Mouse (Mus musculus): ENCODE data around the gene Gemin5.

DNA sequence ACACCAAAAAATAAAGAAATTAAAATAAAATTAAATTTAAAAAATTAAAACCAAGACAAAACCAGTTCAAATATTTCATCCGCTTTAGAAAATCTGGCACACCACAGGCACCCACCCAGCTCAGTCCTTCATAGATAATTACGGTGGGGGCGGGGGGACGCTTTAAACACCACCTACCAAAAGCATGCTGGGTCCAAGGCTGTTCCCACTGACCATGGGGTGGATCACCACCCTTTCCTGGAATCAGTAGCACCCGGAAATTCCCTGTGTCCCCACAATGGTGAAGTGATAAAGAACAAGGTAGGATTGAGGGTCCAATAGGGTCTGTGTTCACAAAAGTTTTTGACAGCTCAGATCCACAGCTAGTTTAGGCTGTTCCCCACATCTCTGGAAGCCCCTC lies 47.5 kb upstream of the Gemin5 start:
- no peak for TF ChIP-seq POLR2A (IDR thresholded peaks at IDR 0.05; ENCODE audit: control insufficient read depth, low read depth, low read length)
- no peak for TF ChIP-seq CTCF (IDR thresholded peaks at IDR 0.05; ENCODE audit: control insufficient read depth, insufficient read depth, insufficient replicate concordance, low read depth, low read length)

Measured in testis, adult 2 months (tissue).